Mouse (Mus musculus) hindbrain, embryonic 12.5 days (tissue): ENCODE results near the gene Armh2. TPM values are rescaled to one million over a fixed set of nuclear protein-coding genes. Genes with fewer than 3 reads are reported as not detected.
"Not testable (repeated sequence)": the region's sequence is repeated elsewhere in the genome, so short reads cannot be mapped to it uniquely, and the experiment has no call there.

ENCODE experiments used
- ATAC-seq: fragments of 200-750 bp; cut with Nextera tagmentation; 2 replicates; pipeline ENCODE4 v1.8.0; 2017; ENCODE audit warnings: moderate TSS enrichment; ENCODE audit not compliant: low FRiP score
- H3K27ac ChIP-seq: fragments of 300-500 bp; sonication (generic); 2 replicates; pipeline ENCODE4 v1.5.1; 2016; ENCODE audit warnings: mild to moderate bottlenecking
- H3K27me3 ChIP-seq: fragments of 300-500 bp; sonication (generic); 2 replicates; pipeline ENCODE4 v1.6.1; 2016; ENCODE audit warnings: mild to moderate bottlenecking
- H3K36me3 ChIP-seq: fragments of 300-500 bp; sonication (generic); 2 replicates; pipeline ENCODE4 v1.6.1; 2016; ENCODE audit warnings: mild to moderate bottlenecking
- H3K4me1 ChIP-seq: fragments of 300-500 bp; sonication (generic); 2 replicates; pipeline ENCODE4 v1.6.1; 2016
- H3K4me2 ChIP-seq: fragments of 300-500 bp; sonication (generic); replicated peaks from 2 replicates; pipeline ENCODE4 v1.6.1; 2016; ENCODE audit warnings: mild to moderate bottlenecking
- H3K4me3 ChIP-seq: fragments of 300-500 bp; sonication (generic); 2 replicates; pipeline ENCODE4 v1.5.1; 2016; ENCODE audit warnings: mild to moderate bottlenecking
- H3K9ac ChIP-seq: fragments of 300-500 bp; sonication (generic); 2 replicates; pipeline ENCODE4 v1.6.1; 2016; ENCODE audit warnings: mild to moderate bottlenecking, moderate library complexity
- H3K9me3 ChIP-seq: fragments of 300-500 bp; sonication (generic); replicated peaks from 2 replicates; pipeline ENCODE4 v1.6.1; 2016; ENCODE audit warnings: mild to moderate bottlenecking
- WGBS: fragments of 180-500 bp; shearing (Covaris S2); methylation state at CpG from one replicate; pipeline ENCODE4 v1.1.7; 2016; 5-methylcytosine and 5-hydroxymethylcytosine counted together
- polyA plus RNA-seq: library from polyadenylated mRNA; unstranded; fragments of >200 nt; fragmentation: Nextera tagmentation; extraction: Ambion mirVana; gene quantifications from 2 replicates; pipeline ENCODE4 v1.2.1, GENCODE M21; 2016

The Armh2 gene
- polyA plus RNA-seq, 1 experiment from 2014 or later: not detected

DNA sequence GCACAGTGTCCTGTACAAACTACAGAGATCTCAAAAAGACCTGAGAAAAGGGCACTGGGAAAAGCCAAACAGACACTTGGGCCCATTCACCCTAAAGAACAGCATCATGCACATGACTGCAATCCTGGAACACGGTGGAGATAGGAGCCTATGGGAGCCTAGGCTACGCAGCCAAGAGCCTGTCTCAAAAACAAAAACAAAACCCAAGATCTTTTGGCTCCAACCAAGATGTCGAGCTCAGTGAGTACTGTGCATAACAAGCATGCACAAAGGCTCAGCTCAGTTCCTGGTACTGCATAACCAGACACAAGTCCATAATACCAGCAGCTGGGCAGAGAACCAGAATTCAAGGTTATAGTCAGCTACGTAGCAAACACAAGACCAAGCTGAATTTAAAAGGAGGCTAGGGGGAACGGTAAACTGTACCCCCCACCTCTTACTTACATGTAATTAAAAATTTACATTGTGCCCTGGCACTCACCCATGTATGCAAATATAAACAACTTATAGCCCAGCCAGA is 19.4 kb downstream of the Armh2 start:
- Histone ChIP-seq H3K4me2 (peak overlapping the region; percentile 72), H3K9me3 (no peaks in the 10 kb centered on the region), H3K9ac (peak overlapping the region; percentile 69; the same call in 1 of the 2 replicates), H3K27me3 (no peaks in the 10 kb centered on the region), H3K27ac (no peak overlapping the region), H3K4me1 (peaks cover 10% of the 10 kb centered on the region), H3K36me3 (0 out of 2 replicates have a peak, but pooled peaks cover 9% of the 10 kb centered on the region), H3K4me3 (peak overlapping the region; percentile 97)
- 73% methylated on average over 5 of the region's 5 CpGs for WGBS
- ATAC-seq: no peak

DNA sequence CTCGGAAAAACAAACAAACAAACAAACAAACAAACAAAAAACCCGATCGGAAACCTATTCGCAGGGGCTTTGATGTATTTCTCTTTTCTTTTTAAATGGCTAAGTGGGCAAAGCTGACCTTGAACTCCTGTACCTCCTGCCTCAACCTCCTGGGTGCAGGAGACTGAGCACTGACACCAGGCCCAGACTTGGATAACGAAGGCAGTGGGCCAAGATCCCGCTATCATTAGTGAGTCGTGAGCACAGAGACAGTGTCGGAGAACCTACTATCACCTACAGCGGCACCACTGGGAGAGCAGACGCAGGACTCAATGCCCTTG is 20.0 kb downstream of the Armh2 start:
- peak overlapping the region; percentile 72 for H3K4me2 ChIP-seq
- peak overlapping the region; percentile 81; the same call in 1 of the 2 replicates for H3K27ac ChIP-seq
- H3K36me3 ChIP-seq: 0 out of 2 replicates have a peak, but pooled peaks cover 6% of the 10 kb centered on the region
- no peak for ATAC-seq
- H3K4me3 ChIP-seq: peak overlapping the region; percentile 97
- 7% methylated on average over 10 of the region's 10 CpGs for WGBS
- peaks cover 10% of the 10 kb centered on the region for H3K4me1 ChIP-seq
- H3K27me3 ChIP-seq: no peaks in the 10 kb centered on the region
- H3K9me3 ChIP-seq: no peaks in the 10 kb centered on the region
- peak overlapping the region; percentile 69 for H3K9ac ChIP-seq

DNA sequence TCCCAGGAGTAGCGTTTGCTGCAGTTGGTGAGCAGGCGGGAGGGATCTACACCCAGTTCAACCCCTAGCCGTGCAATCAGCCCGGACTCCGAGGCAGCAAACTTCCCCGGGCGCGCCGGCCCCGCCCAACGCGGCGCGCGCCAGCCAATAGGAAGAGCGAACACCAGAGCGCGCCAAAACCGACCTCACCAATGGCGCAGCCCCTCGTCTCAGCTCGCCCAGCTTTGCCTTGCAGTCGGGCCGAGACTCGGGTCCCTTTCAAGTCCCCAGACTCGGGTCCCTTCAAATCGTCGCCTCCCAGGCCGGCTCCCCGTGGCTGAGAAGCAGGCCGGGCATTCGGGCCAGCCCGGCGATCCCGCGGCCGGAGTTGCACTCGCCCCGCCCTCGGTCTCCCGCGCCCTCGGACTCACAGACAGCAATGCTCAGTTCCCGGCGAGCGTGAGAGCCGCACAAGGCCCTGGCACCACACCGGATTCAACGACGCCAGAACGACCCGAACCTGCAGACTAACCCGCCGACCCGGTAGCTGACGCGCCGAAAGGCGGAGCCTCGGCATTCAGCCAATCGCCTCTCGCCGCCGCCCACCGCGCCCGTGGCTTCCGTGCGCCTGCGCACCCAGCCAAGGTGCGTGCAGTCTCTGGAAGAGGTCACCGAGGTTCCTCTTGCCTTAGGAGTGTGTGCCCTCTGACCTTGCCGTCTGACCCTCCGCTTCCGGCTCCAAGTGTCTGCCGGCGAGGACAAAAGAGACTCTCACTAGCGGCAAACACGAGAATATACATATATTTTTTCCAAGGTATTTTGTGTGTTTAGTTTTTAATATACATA is 20.6 kb downstream of the Armh2 start, which contains the start of gene Gmnn:
Gene Gmnn, minus strand, starts transcription at position 521 of the 825 bp plus-strand sequence.
- Histone ChIP-seq H3K4me1 (peaks cover 10% of the 10 kb centered on the region), H3K9ac (peak within 1 kb of the TSS; percentile 69), H3K27ac (peak within 1 kb of the TSS; percentile 81), H3K4me3 (peak within 1 kb of the TSS; percentile 97), H3K9me3 (no peaks in the 10 kb centered on the region), H3K27me3 (no peaks in the 10 kb centered on the region), H3K4me2 (peak within 1 kb of the TSS; percentile 72), H3K36me3 (0 out of 2 replicates have a peak, but pooled peaks cover 6% of the 10 kb centered on the region)
- peak; percentile 99 for ATAC-seq
- WGBS: under 1% methylated on average over 79 of the region's 79 CpGs

DNA sequence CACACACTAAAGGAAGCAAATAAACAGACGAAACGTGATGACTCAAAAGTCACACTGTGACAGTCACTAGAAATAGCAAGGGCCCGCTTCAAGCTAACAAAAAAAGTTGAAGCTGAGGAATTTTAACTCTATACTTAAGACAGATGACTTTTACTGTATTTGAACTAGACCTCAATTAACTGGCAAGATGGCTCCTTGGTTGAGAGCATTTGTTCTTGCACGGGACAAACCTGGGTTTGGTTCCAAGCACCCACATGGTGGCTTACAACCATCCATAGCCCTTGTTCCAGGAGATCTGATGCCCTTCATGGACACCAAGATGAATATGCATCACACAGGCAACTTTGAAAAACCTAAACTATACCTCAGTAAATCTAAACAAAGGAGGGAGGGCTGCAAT is 21.2 kb downstream of the Armh2 start:
- Histone ChIP-seq H3K9ac (no peak overlapping the region), H3K27me3 (no peaks in the 10 kb centered on the region), H3K9me3 (no peaks in the 10 kb centered on the region), H3K36me3 (0 out of 2 replicates have a peak, but pooled peaks cover 6% of the 10 kb centered on the region), H3K27ac (no peak overlapping the region), H3K4me3 (peak overlapping the region; percentile 97), H3K4me2 (peak overlapping the region; percentile 72), H3K4me1 (peaks cover 10% of the 10 kb centered on the region)
- no peak for ATAC-seq
- WGBS: 35% methylated on average over 4 of the region's 4 CpGs

DNA sequence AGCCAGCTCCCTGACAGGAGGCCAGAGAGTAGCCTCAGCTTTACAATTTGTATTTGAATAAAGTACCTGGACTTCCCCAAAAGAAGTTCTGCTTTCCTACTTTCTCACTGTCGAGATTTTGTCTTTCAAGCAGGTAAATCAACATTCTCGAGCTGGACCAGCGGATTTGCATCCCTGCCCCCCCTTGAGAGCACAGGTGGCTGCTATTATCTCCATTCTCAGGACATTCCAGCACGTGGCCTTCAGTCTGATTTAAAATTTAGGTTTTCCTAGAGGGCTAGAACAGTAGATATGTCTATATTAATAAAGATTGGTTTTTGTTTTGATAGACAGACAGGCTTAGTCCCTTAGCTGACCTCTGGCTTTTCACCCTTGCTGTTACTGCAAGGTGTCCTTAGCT is 26.8 kb downstream of the Armh2 start:
- ATAC-seq, H3K4me2 ChIP-seq, H3K9me3 ChIP-seq, H3K36me3 ChIP-seq, H3K4me3 ChIP-seq, H3K4me1 ChIP-seq, H3K9ac ChIP-seq, H3K27ac ChIP-seq, H3K27me3 ChIP-seq: not testable (repeated sequence)
- 70% methylated on average over 4 of the region's 4 CpGs for WGBS

DNA sequence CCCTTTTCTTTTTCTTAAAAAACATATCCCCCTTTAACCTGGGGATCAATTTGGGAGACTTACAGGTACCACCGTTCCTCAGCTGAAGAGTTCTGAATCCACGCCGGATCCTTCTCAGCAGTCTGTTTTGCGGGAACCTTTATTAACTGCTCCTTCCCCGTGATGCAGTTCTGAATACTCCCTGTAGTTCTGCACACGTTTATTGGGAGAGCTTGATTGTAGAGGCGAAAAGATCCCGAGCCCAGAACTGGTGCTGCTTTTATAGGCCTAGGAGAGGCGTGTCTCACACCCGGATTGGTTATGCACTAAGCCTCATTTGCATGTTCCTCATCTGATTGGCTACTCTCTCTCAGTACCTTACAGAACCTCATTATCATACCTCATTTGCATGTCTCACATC is 30.4 kb downstream of the Armh2 start:
- 93% methylated on average over 10 of the region's 10 CpGs for WGBS
- ATAC-seq, H3K9ac ChIP-seq, H3K27ac ChIP-seq, H3K4me3 ChIP-seq, H3K27me3 ChIP-seq, H3K36me3 ChIP-seq, H3K9me3 ChIP-seq, H3K4me2 ChIP-seq, H3K4me1 ChIP-seq: not testable (repeated sequence)

DNA sequence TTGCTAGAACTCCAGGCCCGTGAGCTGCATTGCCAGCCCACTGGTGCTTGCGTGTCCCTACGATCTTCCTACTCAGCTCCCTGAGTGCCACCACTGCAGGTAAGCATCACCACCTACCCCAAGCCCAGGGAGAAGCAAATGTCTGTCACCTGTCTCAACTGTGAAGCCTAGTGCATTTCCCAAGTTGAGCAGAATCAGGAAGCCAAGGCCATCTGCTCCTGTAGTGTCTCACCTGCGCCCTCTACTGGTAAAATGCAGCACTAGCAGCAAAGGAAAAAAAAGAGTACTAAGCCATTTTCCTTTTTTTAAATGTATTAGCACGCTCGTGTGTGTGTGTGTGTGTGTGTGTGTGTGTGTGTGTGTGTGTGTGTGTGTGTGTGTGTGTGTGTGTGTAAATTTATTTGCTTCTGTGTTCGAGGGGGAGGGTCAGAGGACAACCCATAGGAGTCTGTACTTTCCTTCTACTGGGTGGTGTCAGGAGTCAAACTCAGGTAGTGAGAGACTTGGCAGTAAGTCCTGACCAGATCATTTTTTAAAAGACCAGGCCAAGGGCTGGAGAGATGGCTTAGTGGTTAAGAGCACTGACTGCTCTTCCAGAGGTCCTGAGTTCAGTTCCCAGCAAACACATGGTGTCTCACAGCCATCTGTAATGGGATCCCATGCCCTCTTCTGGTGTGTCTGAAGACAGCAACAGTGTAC is 35.3 kb downstream of the Armh2 start:
- no peak overlapping the region for H3K27ac ChIP-seq
- H3K4me3 ChIP-seq: no peak overlapping the region
- no peak for ATAC-seq
- 46% methylated on average over 7 of the region's 7 CpGs for WGBS
- no peak overlapping the region for H3K4me2 ChIP-seq
- no peaks in the 10 kb centered on the region for H3K27me3 ChIP-seq
- no peak overlapping the region for H3K9ac ChIP-seq
- no peaks in the 10 kb centered on the region for H3K4me1 ChIP-seq
- no peaks in the 10 kb centered on the region for H3K36me3 ChIP-seq
- H3K9me3 ChIP-seq: no peaks in the 10 kb centered on the region

DNA sequence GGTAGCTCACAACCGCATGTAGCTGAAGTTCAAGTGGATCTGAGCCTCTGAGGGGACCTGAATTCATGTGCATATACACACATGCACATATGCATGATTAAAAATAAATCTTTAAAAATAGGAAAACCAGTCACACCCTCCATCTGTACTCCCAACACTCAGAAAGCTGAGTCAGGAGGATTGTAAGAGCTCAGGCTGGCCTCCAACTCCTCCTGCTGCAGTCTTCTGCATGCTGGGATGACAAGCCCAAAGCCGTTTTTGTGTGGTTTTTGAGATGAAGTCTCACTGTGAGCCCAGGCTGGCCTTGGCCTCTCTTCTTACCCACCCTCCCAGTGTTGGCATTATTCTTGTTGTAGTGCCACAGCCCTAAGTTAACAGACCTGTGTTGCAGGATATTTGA is 37.0 kb downstream of the Armh2 start:
- Histone ChIP-seq H3K27me3 (no peaks in the 10 kb centered on the region), H3K9me3 (no peaks in the 10 kb centered on the region), H3K36me3 (no peaks in the 10 kb centered on the region), H3K4me1 (no peaks in the 10 kb centered on the region), H3K27ac (no peak overlapping the region), H3K4me2 (no peak overlapping the region), H3K9ac (no peak overlapping the region), H3K4me3 (no peak overlapping the region)
- ATAC-seq: no peak
- 77% methylated on average over 2 of the region's 2 CpGs for WGBS

DNA sequence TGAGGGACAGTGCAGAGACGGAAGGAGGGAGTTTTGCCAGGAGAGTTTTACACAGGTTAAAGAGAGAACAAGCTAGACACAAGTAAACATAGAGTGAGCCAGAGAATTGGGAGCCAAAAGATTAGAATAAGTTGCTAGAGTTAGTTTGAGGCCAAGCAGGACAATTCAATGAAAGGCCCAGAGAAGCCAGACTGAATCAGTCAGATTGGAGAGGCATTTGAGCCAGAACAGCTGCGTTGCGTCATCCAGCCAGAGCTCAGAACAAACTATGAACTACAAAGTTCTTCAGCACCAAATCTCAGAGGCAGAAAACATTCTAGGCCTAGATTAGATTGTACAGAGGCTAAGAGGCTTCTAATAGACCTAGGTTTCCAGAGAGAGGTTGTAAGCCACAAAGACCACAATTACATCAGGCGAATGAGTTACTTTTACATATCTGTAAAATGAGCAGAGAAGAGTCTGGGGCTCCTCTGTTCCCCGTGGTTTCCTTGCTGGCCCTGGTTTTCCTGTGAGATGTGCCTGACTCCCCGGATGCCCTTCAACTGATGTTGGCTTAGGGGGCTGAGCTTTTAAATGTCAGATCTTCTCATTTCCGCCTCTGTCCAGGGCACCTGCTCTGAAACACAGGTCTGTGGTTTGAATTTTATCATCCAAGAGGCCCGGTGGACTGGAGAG is 37.8 kb downstream of the Armh2 start:
- WGBS: 85% methylated on average over 8 of the region's 8 CpGs
- no peaks in the 10 kb centered on the region for H3K4me1 ChIP-seq
- H3K27ac ChIP-seq: no peak overlapping the region
- H3K4me3 ChIP-seq: no peak overlapping the region
- H3K36me3 ChIP-seq: no peaks in the 10 kb centered on the region
- no peaks in the 10 kb centered on the region for H3K27me3 ChIP-seq
- no peak overlapping the region for H3K9ac ChIP-seq
- H3K9me3 ChIP-seq: no peaks in the 10 kb centered on the region
- H3K4me2 ChIP-seq: no peak overlapping the region
- ATAC-seq: no peak

DNA sequence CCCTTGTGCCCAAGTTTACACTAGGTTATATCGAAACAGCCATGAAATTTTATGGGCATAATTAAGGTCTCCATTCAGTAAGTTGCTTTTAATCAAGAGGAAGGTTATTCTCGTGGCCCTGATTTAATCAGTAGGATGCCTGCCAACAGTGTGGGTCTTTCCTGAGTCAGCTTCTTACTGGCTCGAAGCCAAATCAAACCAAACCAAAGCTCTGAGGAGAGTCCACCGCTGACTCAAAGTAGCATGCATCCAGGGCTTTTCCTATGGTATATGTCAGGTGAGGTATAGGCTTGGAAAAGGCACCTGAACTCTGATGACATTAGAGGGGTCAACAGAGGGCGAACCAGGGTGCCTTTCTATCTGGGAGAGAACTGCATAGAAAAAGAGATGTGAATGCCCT is 40.9 kb downstream of the Armh2 start:
- H3K4me3 ChIP-seq: no peak overlapping the region
- H3K27me3 ChIP-seq: no peaks in the 10 kb centered on the region
- H3K9me3 ChIP-seq: no peaks in the 10 kb centered on the region
- 80% methylated on average over 5 of the region's 5 CpGs for WGBS
- no peak overlapping the region for H3K9ac ChIP-seq
- no peak for ATAC-seq
- no peaks in the 10 kb centered on the region for H3K36me3 ChIP-seq
- H3K4me1 ChIP-seq: no peaks in the 10 kb centered on the region
- H3K27ac ChIP-seq: no peak overlapping the region
- H3K4me2 ChIP-seq: no peak overlapping the region

DNA sequence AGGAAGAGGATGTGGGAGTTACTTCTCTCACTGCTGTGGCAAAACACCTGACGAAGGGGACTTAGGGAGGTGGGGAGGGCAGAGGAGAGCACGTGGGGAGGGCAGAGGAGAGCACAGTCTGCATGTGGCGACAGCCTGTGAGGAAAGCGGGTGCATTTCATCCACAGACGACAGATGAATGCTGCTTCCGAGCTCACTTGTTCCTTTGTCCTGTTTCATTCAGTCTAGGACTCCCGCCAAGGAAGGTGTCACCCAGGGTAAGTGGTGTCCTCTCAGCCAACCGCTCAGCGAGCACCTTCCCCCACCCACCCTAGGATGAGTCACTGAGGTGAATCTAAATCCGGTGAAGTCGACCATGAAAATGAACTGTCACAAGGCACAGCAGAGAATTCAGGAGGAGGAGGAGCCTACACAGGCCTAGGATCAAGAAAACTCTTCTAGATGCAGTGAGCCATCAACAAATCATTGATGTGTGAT is 45.0 kb downstream of the Armh2 start:
- no peak for ATAC-seq
- no peak overlapping the region for H3K4me2 ChIP-seq
- WGBS: 43% methylated on average over 11 of the region's 11 CpGs
- no peaks in the 10 kb centered on the region for H3K36me3 ChIP-seq
- H3K4me3 ChIP-seq: no peak overlapping the region
- H3K27me3 ChIP-seq: no peaks in the 10 kb centered on the region
- H3K9ac ChIP-seq: no peak overlapping the region
- H3K27ac ChIP-seq: no peak overlapping the region
- H3K4me1 ChIP-seq: no peaks in the 10 kb centered on the region
- H3K9me3 ChIP-seq: no peaks in the 10 kb centered on the region

DNA sequence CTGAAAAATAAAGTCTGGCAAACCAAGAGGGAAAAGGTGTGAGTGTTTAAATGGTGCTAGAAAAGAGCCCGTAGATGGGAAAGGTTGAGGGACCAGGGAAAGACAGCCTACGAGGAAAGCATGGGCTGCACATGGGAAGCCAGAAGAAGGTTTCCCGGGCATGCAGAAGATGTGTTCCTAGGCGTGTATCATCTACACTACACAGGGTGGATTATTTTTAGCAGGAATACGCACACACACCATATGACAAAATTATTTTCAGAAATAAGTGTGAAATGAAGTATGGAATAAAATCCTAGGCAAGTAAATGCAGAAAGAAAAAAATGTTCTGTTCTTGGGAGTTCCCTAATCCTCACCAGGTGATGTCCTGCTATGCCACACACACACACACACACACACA is 46.4 kb downstream of the Armh2 start:
- Histone ChIP-seq H3K9ac (no peak overlapping the region), H3K27ac (no peak overlapping the region), H3K36me3 (no peaks in the 10 kb centered on the region), H3K27me3 (no peaks in the 10 kb centered on the region), H3K4me2 (no peak overlapping the region), H3K9me3 (no peaks in the 10 kb centered on the region), H3K4me1 (no peaks in the 10 kb centered on the region), H3K4me3 (no peak overlapping the region)
- no peak for ATAC-seq
- 92% methylated on average over 5 of the region's 5 CpGs for WGBS
